Mouse (Mus musculus): Measurements from ENCODE around the gene Ttll7.

DNA sequence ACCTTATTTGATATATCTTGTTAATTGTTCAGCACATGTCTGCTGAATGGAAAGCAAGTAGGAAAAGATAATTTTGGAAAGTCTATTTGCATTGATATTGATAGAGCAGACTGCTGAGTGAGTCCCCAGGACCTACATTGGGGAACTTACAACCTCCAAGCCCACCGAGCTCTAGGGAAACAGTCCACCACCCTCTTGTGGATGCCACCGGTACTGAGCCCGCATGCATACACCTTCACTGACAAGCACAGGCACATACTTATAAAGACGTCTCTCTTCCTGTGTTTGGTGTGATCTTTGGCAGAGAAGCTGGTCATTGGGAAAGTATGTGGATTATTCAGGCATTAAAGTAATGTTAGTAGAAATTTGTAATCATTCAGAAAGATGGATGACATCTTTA, 14.4 kb downstream of the Ttll7 start:
- TF ChIP-seq CTCF (IDR thresholded peaks at IDR 0.05; ENCODE audit: low read depth) (peak; percentile 59), EP300 (IDR thresholded peaks at IDR 0.05; ENCODE audit: low read depth) (no peak)
